Mouse (Mus musculus): ENCODE data around the gene Gemin4. TPM values are rescaled to one million over a fixed set of nuclear protein-coding genes. Genes with fewer than 3 reads are reported as not detected.
A peak's percentile ranks its signal among the peaks of the same experiment; 100 is the strongest.
"Not testable (repeated sequence)": the region's sequence is repeated elsewhere in the genome, so short reads cannot be mapped to it uniquely, and the experiment has no call there.

The Gemin4 gene
- total RNA-seq, 1 experiment from 2014 or later: 9.8 TPM

DNA sequence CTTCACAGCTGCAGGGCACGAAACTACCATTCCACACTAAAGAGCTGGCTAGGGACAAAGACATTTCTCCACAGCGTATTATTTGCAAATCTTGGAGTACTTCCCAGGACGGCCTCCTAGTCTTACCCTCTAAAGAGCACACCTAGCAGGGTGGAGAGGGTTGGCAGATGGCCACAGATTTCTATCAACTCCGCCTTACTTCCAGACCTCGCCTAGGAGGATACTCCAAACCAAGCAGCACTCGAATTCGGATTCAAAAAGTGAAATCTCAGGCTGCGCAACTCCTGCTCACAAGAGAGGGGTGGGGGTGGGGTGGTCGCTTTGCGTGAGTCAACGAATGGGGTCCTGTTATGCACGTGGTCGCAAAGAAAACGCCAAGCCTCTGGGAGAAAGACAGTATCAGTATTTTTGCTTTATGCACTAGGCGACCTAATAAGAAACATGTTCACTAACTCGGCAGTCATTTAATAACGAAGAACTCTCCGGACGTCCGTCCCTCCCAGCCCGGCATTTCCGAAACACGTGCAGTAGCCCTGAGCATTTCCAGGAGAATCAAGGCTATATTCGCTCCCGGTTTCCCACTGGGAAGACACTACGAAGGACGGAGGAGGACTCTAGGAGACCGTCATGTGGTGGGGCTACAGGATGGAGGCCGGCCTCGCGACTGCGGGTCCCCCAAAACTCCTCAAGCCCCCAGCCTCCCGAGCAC is 629 bp downstream of the Gemin4 start:
- peak; percentile 9 for DNase-seq

- DNase-seq: no peak
These were observed 1.4 kb downstream of the Gemin4 start for GRCm38 (mm10) chr11:76216049-76216540.

GRCm38 (mm10) chr11:76215011-76215410 is 2.5 kb downstream of the Gemin4 start:
- DNase-seq: no peak

GRCm38 (mm10) chr11:76213841-76214240 is 3.6 kb downstream of the Gemin4 start:
- DNase-seq: no peak

- DNase-seq: not testable (repeated sequence)
These were observed 5.9 kb downstream of the Gemin4 start for GRCm38 (mm10) chr11:76211595-76211994.

- DNase-seq: no peak
These were observed 7.1 kb downstream of the Gemin4 start for GRCm38 (mm10) chr11:76210228-76210985.

DNA sequence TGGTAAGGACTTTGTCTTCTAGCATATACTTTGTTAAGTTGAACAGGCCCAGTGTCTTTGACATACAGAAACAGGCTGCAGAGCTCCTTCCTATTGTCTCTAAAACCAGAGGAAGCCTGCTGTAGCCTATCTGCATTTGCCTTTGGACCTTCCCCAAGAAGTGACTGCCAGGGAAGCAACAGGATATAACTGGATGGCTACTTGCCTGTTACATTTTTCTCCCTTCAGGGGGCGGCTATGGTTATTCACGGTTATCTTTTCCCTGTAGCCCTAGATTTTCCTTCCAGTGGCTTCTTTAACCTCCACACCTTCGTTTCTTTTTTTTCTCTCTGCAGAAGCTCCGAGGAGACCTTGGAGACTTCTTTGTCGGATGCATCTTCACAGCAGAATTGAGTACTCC is 10.7 kb downstream of the Gemin4 start:
- no peak for DNase-seq

- DNase-seq: peak; percentile 92
These were observed 15.4 kb downstream of the Gemin4 start for GRCm38 (mm10) chr11:76201761-76202674.

- DNase-seq: no peak
These were observed 20.4 kb downstream of the Gemin4 start for GRCm38 (mm10) chr11:76196977-76197469.

GRCm38 (mm10) chr11:76196275-76196976 is 21.0 kb downstream of the Gemin4 start:
- no peak for DNase-seq

GRCm38 (mm10) chr11:76186908-76187307 is 30.6 kb downstream of the Gemin4 start:
- DNase-seq: no peak

DNA sequence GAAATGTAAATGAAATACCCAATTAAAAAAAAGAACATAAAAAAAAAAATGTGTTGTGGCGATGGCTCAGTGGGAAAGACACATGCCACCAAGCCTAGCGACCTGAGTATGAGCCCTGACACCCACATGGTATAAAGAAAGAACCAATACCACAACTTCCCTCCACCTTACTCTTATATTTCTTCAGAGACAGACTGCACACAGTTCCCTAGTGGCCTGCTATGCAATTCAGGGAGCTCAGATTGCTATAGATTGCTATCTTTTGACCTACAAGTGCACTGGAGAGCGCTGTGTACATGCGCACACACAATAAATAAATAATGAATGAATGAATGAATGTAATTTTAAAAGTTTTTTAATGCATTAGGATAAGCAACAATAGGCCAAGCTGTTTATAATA is 33.7 kb downstream of the Gemin4 start:
- no peak for DNase-seq

GRCm38 (mm10) chr11:76180146-76180540 is 37.3 kb downstream of the Gemin4 start:
- DNase-seq: no peak

DNA sequence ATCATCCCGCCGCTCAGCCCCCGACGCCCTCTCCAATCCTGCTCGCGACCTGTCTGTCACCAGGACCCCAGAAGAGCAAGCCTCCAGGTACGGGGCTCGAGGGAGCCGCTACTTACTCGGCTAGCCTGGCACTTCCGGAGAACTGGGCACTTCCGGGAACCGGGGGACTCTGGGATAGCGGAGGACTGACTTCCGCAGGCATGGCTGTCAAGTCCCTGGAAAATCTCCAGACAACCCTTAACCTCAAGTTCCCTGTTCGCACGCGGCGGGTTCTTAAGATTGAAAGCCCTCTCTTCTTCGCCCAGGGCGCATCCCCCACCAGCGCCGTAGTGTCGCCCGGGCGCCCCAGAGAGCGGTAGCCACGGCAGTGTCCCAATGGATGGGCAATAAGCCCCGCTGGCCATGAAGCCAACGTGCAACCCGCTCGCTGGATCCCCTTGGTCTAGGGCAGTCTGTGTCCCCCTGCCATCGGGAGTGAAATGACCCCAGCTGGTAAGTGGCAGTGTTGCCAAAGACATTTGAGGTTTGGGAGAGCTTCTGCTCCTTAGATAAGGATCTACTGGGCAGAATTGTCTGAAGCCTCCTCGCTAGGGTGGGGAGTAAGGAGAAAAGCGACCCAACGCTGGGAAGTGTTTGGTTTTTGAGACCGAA is 37.8 kb downstream of the Gemin4 start, which contains the start of the genes Vps53 and Fam57a:
Gene Vps53 (minus strand): TSS at position 153 of the 651 bp plus-strand sequence.
Gene Fam57a (plus strand): TSS at position 177 of the 651 bp plus-strand sequence.
- peak; percentile 89 for DNase-seq

GRCm38 (mm10) chr11:76178726-76179494 is 38.6 kb downstream of the Gemin4 start:
- peak; percentile 33 for DNase-seq

GRCm38 (mm10) chr11:76170207-76170606 is 47.3 kb downstream of the Gemin4 start:
- DNase-seq: no peak

DNA sequence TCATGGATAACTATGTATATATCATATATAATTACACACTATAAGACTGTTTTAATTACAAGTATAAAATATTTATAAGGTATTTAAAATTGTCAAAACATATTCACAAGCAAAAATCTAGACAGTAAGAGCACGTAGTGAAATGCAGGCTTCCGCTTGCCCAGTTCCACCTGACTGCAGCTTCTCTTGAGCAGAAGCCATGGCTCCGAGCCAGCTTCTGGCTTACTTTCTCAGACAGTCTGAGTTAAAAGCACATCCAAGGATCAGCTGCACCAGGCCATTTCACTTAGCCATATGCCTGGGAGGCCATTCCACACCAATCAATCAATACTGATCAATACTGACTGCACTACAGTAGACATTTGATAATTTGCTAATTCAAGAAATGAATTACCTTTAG is 48.5 kb downstream of the Gemin4 start:
- DNase-seq: no peak

DNA sequence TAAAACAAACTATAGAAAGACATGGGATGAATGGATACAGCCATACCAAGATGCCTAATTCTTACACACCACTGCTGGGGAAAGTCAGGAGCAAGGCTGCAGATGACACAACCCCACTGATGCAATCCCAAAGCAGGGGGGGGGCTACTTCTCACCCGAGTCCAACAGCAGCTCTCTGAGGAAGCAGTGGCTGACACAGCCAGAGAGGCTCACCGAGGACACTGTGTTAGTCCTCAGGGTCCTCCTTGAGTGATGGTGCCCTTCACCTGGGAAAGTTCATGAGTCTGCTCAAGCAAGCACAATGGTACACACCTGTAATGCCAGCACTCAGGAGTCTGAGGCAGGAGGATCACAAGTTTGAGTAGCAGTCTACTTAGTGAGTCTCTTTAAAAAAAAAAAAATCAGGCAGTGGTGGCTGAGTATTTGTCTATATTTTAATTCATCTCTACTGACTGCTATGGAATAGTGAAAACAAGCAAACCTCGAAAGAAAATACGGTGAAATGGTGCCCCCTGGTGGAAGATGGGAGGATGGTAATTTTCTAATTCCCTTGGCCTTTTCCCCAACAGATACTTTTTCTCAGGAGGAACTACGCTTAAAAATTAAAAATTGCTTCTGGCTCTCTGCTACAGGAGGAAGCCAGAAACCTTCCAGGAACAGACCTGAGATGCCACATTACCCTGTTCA is 50.2 kb downstream of the Gemin4 start:
- peak; percentile 67 for DNase-seq

DNA sequence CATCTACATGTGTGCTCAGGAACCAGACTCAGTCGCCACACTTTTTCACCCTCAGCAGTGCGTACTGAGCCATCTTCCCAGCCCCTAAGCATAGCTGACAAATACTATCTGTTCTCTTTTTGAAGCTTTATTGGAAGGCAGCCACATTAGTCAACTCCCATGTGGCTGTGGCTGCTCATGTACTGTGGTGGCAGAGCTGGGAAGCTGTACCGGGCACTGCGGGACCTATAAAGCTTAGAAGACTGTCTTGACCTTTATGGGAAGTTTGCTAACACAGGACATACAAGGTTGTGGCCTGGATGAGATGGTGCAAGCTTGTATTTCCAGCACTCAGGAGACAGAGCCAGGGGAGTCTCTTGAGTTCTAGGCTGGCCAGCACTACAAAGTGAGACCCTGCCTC is 50.8 kb downstream of the Gemin4 start:
- DNase-seq: peak; percentile 35

All from adrenal gland, postnatal 25 days (tissue).